Mouse (Mus musculus): Measurements from ENCODE around the gene Pfn1.

DNA sequence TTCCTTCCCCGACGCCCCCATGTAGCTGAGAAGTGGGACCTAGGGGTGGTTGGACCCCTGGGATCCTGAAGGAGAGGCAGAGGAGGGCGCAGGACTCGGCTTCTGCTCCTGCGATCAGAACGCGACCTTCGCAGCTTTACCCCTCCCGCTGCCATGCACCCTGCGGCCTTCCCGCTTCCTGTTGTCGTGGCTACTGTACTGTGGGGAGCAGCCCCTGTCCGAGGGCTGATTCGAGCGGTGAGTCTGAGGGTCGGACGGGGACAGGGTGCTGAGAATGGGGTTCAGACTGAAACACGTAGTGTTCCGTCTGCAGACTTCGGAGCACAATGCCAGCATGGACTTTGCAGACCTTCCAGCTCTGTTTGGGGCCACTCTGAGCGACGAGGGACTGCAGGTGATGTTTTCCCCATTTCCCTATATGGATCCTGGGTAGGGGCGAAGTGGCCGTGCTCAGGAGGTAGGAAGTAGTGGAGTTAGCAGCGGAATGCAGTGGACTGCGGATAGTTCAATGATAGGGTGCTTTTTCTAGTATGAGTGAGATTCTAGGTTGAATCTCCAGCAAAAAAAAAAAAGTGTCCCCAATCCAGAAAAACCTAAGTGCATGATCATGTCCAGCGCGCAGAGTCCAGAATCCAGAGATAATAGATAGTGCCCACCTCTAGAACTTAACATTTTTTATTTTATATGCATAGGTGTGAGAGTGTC lies 6.6 kb downstream of the Pfn1 start:
- TF ChIP-seq CTCF (IDR thresholded peaks at IDR 0.05; ENCODE audit: low read depth, low read length) (no peak), POLR2A (IDR thresholded peaks at IDR 0.05; ENCODE audit: borderline replicate concordance, low read depth, low read length) (no peak)

All from bone marrow macrophage, adult 2 months (primary cell).